Mouse (Mus musculus) cerebellum, adult 2 months (tissue): Measurements from ENCODE around the gene Ppp6r3.

Source experiments
- CTCF ChIP-seq: fragments of 200-500 bp; IDR thresholded peaks from 2 replicates; pipeline ENCODE4 v1.5.1; 2011; ENCODE audit warnings: low read depth, mild to moderate bottlenecking, control low read depth, low read length, moderate library complexity, borderline replicate concordance; ENCODE audit not compliant: insufficient read depth
- POLR2A ChIP-seq: fragments of 200-500 bp; IDR thresholded peaks from 2 replicates; pipeline ENCODE4 v1.6.1; 2011; ENCODE audit warnings: low read length, control low read depth, borderline replicate concordance; ENCODE audit not compliant: insufficient read depth

- TF ChIP-seq CTCF = no peak
- no peak for TF ChIP-seq POLR2A
Measured at GRCm38 (mm10) chr19:3467574-3467973, 108.0 kb downstream of the Ppp6r3 start.
